Mouse (Mus musculus) MEL (cell line): ENCODE measurements around the gene Ptpn11. TPM values are rescaled to one million over a fixed set of nuclear protein-coding genes. Genes with fewer than 3 reads are reported as not detected.

ENCODE experiments used
- DNase-seq: peaks from one replicate; pipeline ENCODE4 v3.0.0; 2011; ENCODE audit warnings: low read depth, low spot score
- H3K27ac ChIP-seq: 2 replicates; pipeline ENCODE4 v1.5.1; 2012; ENCODE audit warnings: low read depth, mild to moderate bottlenecking, control low read depth, low read length, moderate library complexity; ENCODE audit not compliant: control insufficient read depth
- H3K27me3 ChIP-seq, 2 experiments: fragments of 150-350 bp in 1 of 2; sonication (generic) in 1 of 2; 2 replicates each; pipeline ENCODE4 v1.6.1; 2012; ENCODE audit warnings: low read length in 2 of 2, mild to moderate bottlenecking in 2 of 2, improper control_type of control experiment in 1 of 2, moderate library complexity in 1 of 2; ENCODE audit not compliant: insufficient read depth in 2 of 2, control insufficient read depth in 1 of 2
- H3K36me3 ChIP-seq, 2 experiments: 2 replicates each; pipeline ENCODE4 v1.6.1; 2012 to 2014; ENCODE audit warnings: low read length in 2 of 2, improper control_type of control experiment in 1 of 2, inconsistent platforms in 1 of 2, mild to moderate bottlenecking in 1 of 2; ENCODE audit not compliant: insufficient read depth in 2 of 2, control insufficient read depth in 1 of 2
- H3K4me1 ChIP-seq, 2 experiments: fragments of 150-350 bp in 1 of 2; sonication (generic) in 1 of 2; 2 replicates each; pipeline ENCODE4 v1.6.1; 2012; ENCODE audit warnings: low read length in 2 of 2, improper control_type of control experiment in 1 of 2, mild to moderate bottlenecking in 1 of 2; ENCODE audit not compliant: insufficient read depth in 2 of 2, control insufficient read depth in 1 of 2
- H3K4me3 ChIP-seq, 2 experiments: fragments of 150-350 bp in 1 of 2; sonication (generic) in 1 of 2; 2 replicates each; pipeline ENCODE4 v1.5.1; 2012; ENCODE audit warnings: low read depth in 2 of 2, low read length in 2 of 2, mild to moderate bottlenecking in 2 of 2, moderate library complexity in 2 of 2, control low read depth in 1 of 2, improper control_type of control experiment in 1 of 2; ENCODE audit not compliant: control insufficient read depth in 1 of 2, insufficient read depth in 1 of 2
- H3K79me2 ChIP-seq: 2 replicates; pipeline ENCODE4 v1.6.1; 2012; ENCODE audit warnings: mild to moderate bottlenecking, low read length, moderate library complexity; ENCODE audit not compliant: control insufficient read depth, poor library complexity, insufficient read depth
- H3K9ac ChIP-seq: 2 replicates; pipeline ENCODE4 v1.6.1; 2012; ENCODE audit warnings: low read depth, mild to moderate bottlenecking, control low read depth, low read length, moderate library complexity; ENCODE audit not compliant: control insufficient read depth, poor library complexity, severe bottlenecking
- H3K9me3 ChIP-seq: fragments of 150-350 bp; sonication (generic); replicated peaks from 2 replicates; pipeline ENCODE4 v1.6.1; 2012; ENCODE audit warnings: mild to moderate bottlenecking, low read length, improper control_type of control experiment, moderate library complexity; ENCODE audit not compliant: insufficient read depth
- BHLHE40 ChIP-seq: IDR thresholded peaks from 2 replicates; pipeline ENCODE4 v1.6.1; 2012; ENCODE audit warnings: low read depth, mild to moderate bottlenecking, inconsistent platforms, low read length, improper control_type of control experiment, borderline replicate concordance
- CHD2 ChIP-seq: IDR thresholded peaks from 2 replicates; pipeline ENCODE4 v1.6.1; 2011; ENCODE audit warnings: low read length, improper control_type of control experiment
- CTCF ChIP-seq, 3 experiments: IDR thresholded peaks in 2 of 3; conservative IDR thresholded peaks in 1 of 3; 2 replicates each; pipeline ENCODE4 v1.5.1; 2011 to 2012; ENCODE audit warnings: low read length in 3 of 3, low read depth in 2 of 3, mild to moderate bottlenecking in 2 of 3, improper control_type of control experiment in 1 of 3, inconsistent platforms in 1 of 3, mixed read lengths in 1 of 3, moderate library complexity in 1 of 3; ENCODE audit not compliant: control insufficient read depth in 1 of 3, insufficient read depth in 1 of 3, poor library complexity in 1 of 3, severe bottlenecking in 1 of 3
- EP300 ChIP-seq, 2 experiments: IDR thresholded peaks; 2 replicates each; pipeline ENCODE4 v1.6.1; 2011; ENCODE audit warnings: improper control_type of control experiment in 2 of 2, low read length in 2 of 2, low read depth in 1 of 2, mild to moderate bottlenecking in 1 of 2
- MAFK ChIP-seq: IDR thresholded peaks from 2 replicates; pipeline ENCODE4 v1.6.1; 2011; ENCODE audit warnings: low read depth, mild to moderate bottlenecking, low read length, improper control_type of control experiment, borderline replicate concordance
- MAX ChIP-seq: IDR thresholded peaks from 2 replicates; pipeline ENCODE4 v1.6.1; 2011; ENCODE audit warnings: low read length, improper control_type of control experiment
- MAZ ChIP-seq: IDR thresholded peaks from 2 replicates; pipeline ENCODE4 v1.6.1; 2012; ENCODE audit warnings: low read depth, mild to moderate bottlenecking, inconsistent platforms, low read length, improper control_type of control experiment
- MEF2A ChIP-seq: IDR thresholded peaks from 2 replicates; pipeline ENCODE4 v1.6.1; 2014; ENCODE audit warnings: low read depth, mild to moderate bottlenecking, inconsistent platforms, low read length, improper control_type of control experiment; ENCODE audit not compliant: poor library complexity, insufficient replicate concordance, severe bottlenecking; ENCODE audit errors: extremely low read depth
- MXI1 ChIP-seq: IDR thresholded peaks from 2 replicates; pipeline ENCODE4 v1.6.1; 2011; ENCODE audit warnings: mild to moderate bottlenecking, low read depth, low read length, improper control_type of control experiment
- MYB ChIP-seq: IDR thresholded peaks from 2 replicates; pipeline ENCODE4 v1.6.1; 2011; ENCODE audit warnings: mild to moderate bottlenecking, low read depth, low read length, improper control_type of control experiment
- MYC ChIP-seq: IDR thresholded peaks from 2 replicates; pipeline ENCODE4 v1.6.1; 2011; ENCODE audit warnings: low read depth, mild to moderate bottlenecking, low read length, improper control_type of control experiment, moderate library complexity
- POLR2AphosphoS2 ChIP-seq: IDR thresholded peaks from 2 replicates; pipeline ENCODE4 v1.6.1; 2011; ENCODE audit warnings: low read length, improper control_type of control experiment
- POLR2AphosphoS5 ChIP-seq: IDR thresholded peaks from 2 replicates; pipeline ENCODE4 v1.6.1; 2012; ENCODE audit warnings: low read depth, borderline replicate concordance, mild to moderate bottlenecking, inconsistent platforms, low read length, moderate library complexity, mixed read lengths
- RAD21 ChIP-seq: IDR thresholded peaks from 2 replicates; pipeline ENCODE4 v1.6.1; 2011; ENCODE audit warnings: mild to moderate bottlenecking, low read depth, low read length, improper control_type of control experiment
- SIN3A ChIP-seq: IDR thresholded peaks from 2 replicates; pipeline ENCODE4 v1.6.1; 2012; ENCODE audit warnings: low read length, improper control_type of control experiment, inconsistent platforms
- SMC3 ChIP-seq: IDR thresholded peaks from 2 replicates; pipeline ENCODE4 v1.6.1; 2011; ENCODE audit warnings: low read depth, low read length, improper control_type of control experiment
- USF1 ChIP-seq: IDR thresholded peaks from 2 replicates; pipeline ENCODE4 v1.6.1; 2014; ENCODE audit warnings: low read depth, mild to moderate bottlenecking, inconsistent platforms, low read length, improper control_type of control experiment, moderate library complexity
- ZKSCAN1 ChIP-seq: IDR thresholded peaks from 2 replicates; pipeline ENCODE4 v1.6.1; 2012; ENCODE audit warnings: low read depth, mild to moderate bottlenecking, inconsistent platforms, low read length, improper control_type of control experiment, moderate library complexity
- ZMIZ1 ChIP-seq: IDR thresholded peaks from 2 replicates; pipeline ENCODE4 v1.6.1; 2012; ENCODE audit warnings: low read depth, mild to moderate bottlenecking, inconsistent platforms, low read length, improper control_type of control experiment, moderate library complexity
- ZNF384 ChIP-seq: IDR thresholded peaks from 2 replicates; pipeline ENCODE4 v1.6.1; 2012; ENCODE audit warnings: low read depth, mild to moderate bottlenecking, inconsistent platforms, low read length, improper control_type of control experiment
- polyA plus RNA-seq, 2 experiments: library from polyadenylated mRNA; stranded (reverse) in 1 of 2; unstranded in 1 of 2; fragments of >175 nt in 1 of 2; fragments of >200 nt in 1 of 2; gene quantifications; 2 replicates each; pipeline versions ENCODE4 v1.2.1 to v1.2.4; 2012; ENCODE audit warnings: low replicate concordance in 2 of 2, low read depth in 1 of 2; ENCODE audit not compliant: insufficient read length in 2 of 2, insufficient read depth in 1 of 2, missing spikeins in 1 of 2
- total RNA-seq: library from RNA; depleted of rRNA; stranded (reverse); fragments of 300-350 nt; gene quantifications from 2 replicates; pipeline ENCODE4 v1.2.3, GENCODE M21; 2012; rRNA removed

Gene Ptpn11
- total and polyA plus RNA-seq, 3 experiments, result 43.6 to 55.0 (median 46.5) TPM

GRCm38 (mm10) chr5:121081754-121082153, 109.4 kb downstream of the Ptpn11 start:
- Histone ChIP-seq H3K27me3 (no peaks in the 10 kb centered on the region), H3K9ac (no peak overlapping the region), H3K4me1 (no peaks in the 10 kb centered on the region), H3K27ac (no peak overlapping the region), H3K36me3 (no peaks in the 10 kb centered on the region), H3K79me2 (no peaks in the 10 kb centered on the region), H3K9me3 (no peaks in the 10 kb centered on the region), H3K4me3 (no peak overlapping the region)
- peak; percentile 15 for DNase-seq
- TF ChIP-seq ZKSCAN1 (no peak), POLR2AphosphoS5 (no peak), CTCF (IDR thresholded peaks at IDR 0.05 in 2 of 3, conservative IDR thresholded peaks at IDR 0.05 in 1 of 3; ENCODE audit: control insufficient read depth in 1 of 3, insufficient read depth in 1 of 3, low read depth in 2 of 3, low read length in 3 of 3, poor library complexity in 1 of 3, severe bottlenecking in 1 of 3) (peak; percentile 32 to 51 (median 44)), MXI1 (no peak), MEF2A (no peak), USF1 (no peak), MAX (no peak), EP300 (IDR thresholded peaks at IDR 0.05; ENCODE audit: low read depth in 1 of 2, low read length in 2 of 2) (no peak), MAFK (no peak), SIN3A (no peak), POLR2AphosphoS2 (no peak), MAZ (no peak), MYB (no peak), ZNF384 (no peak), MYC (no peak), CHD2 (no peak), RAD21 (peak; percentile 28), BHLHE40 (no peak), SMC3 (peak; percentile 27), ZMIZ1 (no peak)

Other genes starting within 250 kb of the Ptpn11 start
- gene Rph3a, start 181.3 kb downstream of the Ptpn11 start, total RNA-seq, result not detected in 2 replicates
- gene Rph3a, start 181.3 kb downstream of the Ptpn11 start, polyA plus RNA-seq, result not detected
- gene Rpl6, start 13.1 kb upstream of the Ptpn11 start, total RNA-seq, result 2,653 and 2,779 TPM in 2 replicates
- gene Rpl6, start 13.1 kb upstream of the Ptpn11 start, polyA plus RNA-seq, result 1,000 to 10,000 TPM in 1 of 2 experiments, 100 to 1,000 TPM in 1; 850 to 2,901 TPM
- 6.9 and 7.0 TPM in 2 replicates for gene Hectd4, start 28.8 kb upstream of the Ptpn11 start, total RNA-seq
- 10 to 100 TPM in 1 of 2 experiments, not detected in 1; 10.8 TPM for gene Hectd4, start 28.8 kb upstream of the Ptpn11 start, polyA plus RNA-seq
- gene Trafd1, start 194.2 kb upstream of the Ptpn11 start, total RNA-seq, result 12.9 and 15.4 TPM in 2 replicates
- 10 to 100 TPM in 1 of 2 experiments, not detected in 1; 21.4 TPM for gene Trafd1, start 194.2 kb upstream of the Ptpn11 start, polyA plus RNA-seq
- gene Naa25, start 206.5 kb upstream of the Ptpn11 start, total RNA-seq, result 53.0 and 56.4 TPM in 2 replicates
- gene Naa25, start 206.5 kb upstream of the Ptpn11 start, polyA plus RNA-seq, result 10 to 100 TPM in 1 of 2 experiments, not detected in 1; 59.6 TPM